Mouse (Mus musculus) lung, embryonic 15.5 days (tissue): Measurements from ENCODE around the gene Col1a2. TPM values are rescaled to one million over a fixed set of nuclear protein-coding genes. Genes with fewer than 3 reads are reported as not detected.

Source experiments
- ATAC-seq: fragments of 200-750 bp; cut with Nextera tagmentation; 2 replicates; pipeline ENCODE4 v1.8.0; 2017; ENCODE audit warnings: moderate number of reproducible peaks, borderline replicate concordance; ENCODE audit not compliant: low FRiP score, low TSS enrichment; ENCODE audit errors: extremely low read depth
- H3K27ac ChIP-seq: fragments of 300-500 bp; sonication (generic); 2 replicates; pipeline ENCODE4 v1.5.1; 2015; ENCODE audit warnings: moderate library complexity, mild to moderate bottlenecking, inconsistent platforms
- H3K27me3 ChIP-seq: fragments of 300-500 bp; sonication (generic); 2 replicates; pipeline ENCODE4 v1.6.1; 2015; ENCODE audit warnings: inconsistent platforms
- H3K36me3 ChIP-seq: fragments of 300-500 bp; sonication (generic); 2 replicates; pipeline ENCODE4 v1.6.1; 2015; ENCODE audit warnings: inconsistent platforms
- H3K4me1 ChIP-seq: fragments of 300-500 bp; sonication (generic); 2 replicates; pipeline ENCODE4 v1.6.1; 2015; ENCODE audit warnings: inconsistent platforms
- H3K4me2 ChIP-seq: fragments of 300-500 bp; sonication (generic); 2 replicates; pipeline ENCODE4 v1.6.1; 2015; ENCODE audit warnings: inconsistent platforms, mild to moderate bottlenecking, moderate library complexity
- H3K4me3 ChIP-seq: fragments of 300-500 bp; sonication (generic); 2 replicates; pipeline ENCODE4 v1.5.1; 2015; ENCODE audit warnings: mild to moderate bottlenecking, inconsistent platforms
- H3K9ac ChIP-seq: fragments of 300-500 bp; sonication (generic); 2 replicates; pipeline ENCODE4 v1.6.1; 2015; ENCODE audit warnings: inconsistent platforms
- H3K9me3 ChIP-seq: fragments of 300-500 bp; sonication (generic); 2 replicates; pipeline ENCODE4 v1.6.1; 2016; ENCODE audit warnings: inconsistent platforms
- WGBS: fragments of 180-500 bp; shearing (Covaris S2); methylation state at CpG from one replicate; pipeline ENCODE4 v1.1.7; 2015; 5-methylcytosine and 5-hydroxymethylcytosine counted together
- polyA plus RNA-seq: library from polyadenylated mRNA; unstranded; fragments of >200 nt; fragmentation: Nextera tagmentation; extraction: Ambion mirVana; gene quantifications from 2 replicates; pipeline ENCODE4 v1.2.1, GENCODE M21; 2015

Col1a2 gene
- polyA plus RNA-seq, 1 experiment from 2014 or later = 742 TPM

DNA sequence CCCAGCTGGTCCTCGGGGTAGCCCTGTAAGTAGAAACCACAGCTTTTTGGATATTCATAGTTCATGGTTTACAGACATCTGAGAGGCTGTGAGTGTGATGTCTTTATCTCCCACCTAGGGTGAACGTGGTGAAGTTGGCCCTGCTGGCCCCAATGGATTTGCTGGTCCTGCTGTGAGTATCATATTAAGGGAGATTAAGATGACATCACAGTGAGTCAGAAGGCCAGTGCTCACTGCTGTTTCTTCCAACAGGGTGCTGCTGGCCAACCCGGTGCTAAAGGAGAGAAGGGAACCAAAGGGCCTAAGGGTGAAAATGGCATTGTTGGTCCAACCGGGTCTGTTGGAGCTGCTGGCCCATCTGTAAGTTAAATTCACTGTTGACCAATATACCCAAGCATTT, 26.4 kb downstream of the Col1a2 start:
- Histone ChIP-seq H3K4me2 (no peak overlapping the region), H3K4me1 (no peaks in the 10 kb centered on the region), H3K9me3 (no peaks in the 10 kb centered on the region), H3K9ac (no peak overlapping the region), H3K27me3 (no peaks in the 10 kb centered on the region), H3K27ac (no peak overlapping the region), H3K36me3 (peaks cover 83% of the 10 kb centered on the region), H3K4me3 (no peak overlapping the region)
- ATAC-seq = no peak
- WGBS = 72% methylated on average over 4 of the region's 4 CpGs

DNA sequence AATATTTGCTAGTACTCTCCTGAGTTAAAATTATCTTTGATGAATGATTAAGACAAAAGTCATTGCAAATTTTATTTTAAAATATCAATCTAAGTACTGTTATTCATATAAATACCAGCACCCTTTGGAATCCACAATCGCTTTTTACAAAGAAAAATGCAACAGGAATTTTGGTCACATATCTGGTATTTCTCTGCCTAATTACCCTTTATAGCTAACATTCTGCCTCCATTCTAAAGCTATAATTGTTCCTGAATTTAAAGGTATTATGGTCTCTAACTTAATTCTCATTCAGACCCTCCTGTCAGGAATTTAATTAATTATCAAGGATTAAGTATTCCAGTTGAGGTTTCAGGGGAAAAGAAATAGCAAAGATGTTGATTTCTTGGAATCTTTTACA, 28.3 kb downstream of the Col1a2 start:
- WGBS = 90% methylated on average over 1 of the region's 1 CpGs
- H3K9me3 ChIP-seq = no peaks in the 10 kb centered on the region
- no peak overlapping the region for H3K9ac ChIP-seq
- no peak overlapping the region for H3K4me3 ChIP-seq
- peaks cover 89% of the 10 kb centered on the region for H3K36me3 ChIP-seq
- H3K27ac ChIP-seq = no peak overlapping the region
- H3K4me1 ChIP-seq = no peaks in the 10 kb centered on the region
- no peak for ATAC-seq
- H3K4me2 ChIP-seq = no peak overlapping the region
- no peaks in the 10 kb centered on the region for H3K27me3 ChIP-seq

- Histone ChIP-seq H3K4me3 (no peak overlapping the region), H3K27me3 (no peaks in the 10 kb centered on the region), H3K9ac (no peak overlapping the region), H3K27ac (no peak overlapping the region), H3K4me1 (no peaks in the 10 kb centered on the region), H3K36me3 (peaks cover 90% of the 10 kb centered on the region), H3K9me3 (no peaks in the 10 kb centered on the region), H3K4me2 (no peak overlapping the region)
- no peak for ATAC-seq
- 81% methylated on average over 8 of the region's 8 CpGs for WGBS
Measured at GRCm38 (mm10) chr6:4534462-4535079, 30.0 kb downstream of the Col1a2 start.

DNA sequence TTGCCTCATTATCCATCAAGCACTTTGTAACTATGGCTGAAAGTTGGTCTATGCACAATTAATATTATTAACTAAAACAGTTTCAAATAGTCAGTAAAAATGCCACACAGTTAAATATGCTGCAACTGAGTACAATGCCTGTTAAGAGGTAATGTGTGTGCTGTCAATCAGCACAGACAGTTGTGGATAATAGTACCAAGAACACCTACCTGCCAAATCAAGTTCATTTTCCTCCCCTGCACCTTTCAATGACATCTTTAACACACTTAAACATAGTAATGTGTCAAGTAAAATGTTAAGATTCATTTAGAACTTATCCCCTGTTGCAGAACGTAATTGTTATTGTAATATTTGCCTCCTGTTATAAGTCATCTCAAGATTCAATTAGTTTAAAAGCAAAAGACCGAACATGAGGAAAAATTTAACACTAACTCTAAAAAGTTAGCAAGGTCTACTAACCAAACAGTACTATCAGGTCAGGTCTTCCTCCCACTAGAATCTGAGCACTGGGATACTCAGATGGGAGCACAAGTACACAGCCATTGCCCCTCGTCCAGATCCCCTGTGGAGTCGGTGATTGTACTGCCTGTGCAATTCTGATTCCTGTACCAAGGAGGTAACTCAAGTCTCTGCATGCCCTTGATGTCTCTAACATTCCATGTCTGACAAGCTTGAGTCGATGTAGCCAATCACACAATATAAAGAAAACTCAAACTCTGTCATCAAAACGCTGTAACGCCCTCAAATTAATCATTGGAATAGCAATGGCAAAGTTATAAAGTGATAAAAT, 37.5 kb downstream of the Col1a2 start:
- Histone ChIP-seq H3K27me3 (no peaks in the 10 kb centered on the region), H3K4me1 (no peaks in the 10 kb centered on the region), H3K4me2 (no peak overlapping the region), H3K9me3 (no peaks in the 10 kb centered on the region), H3K36me3 (peaks cover 32% of the 10 kb centered on the region), H3K9ac (no peak overlapping the region), H3K4me3 (no peak overlapping the region), H3K27ac (no peak overlapping the region)
- ATAC-seq = no peak
- 83% methylated on average over 7 of the region's 7 CpGs for WGBS

DNA sequence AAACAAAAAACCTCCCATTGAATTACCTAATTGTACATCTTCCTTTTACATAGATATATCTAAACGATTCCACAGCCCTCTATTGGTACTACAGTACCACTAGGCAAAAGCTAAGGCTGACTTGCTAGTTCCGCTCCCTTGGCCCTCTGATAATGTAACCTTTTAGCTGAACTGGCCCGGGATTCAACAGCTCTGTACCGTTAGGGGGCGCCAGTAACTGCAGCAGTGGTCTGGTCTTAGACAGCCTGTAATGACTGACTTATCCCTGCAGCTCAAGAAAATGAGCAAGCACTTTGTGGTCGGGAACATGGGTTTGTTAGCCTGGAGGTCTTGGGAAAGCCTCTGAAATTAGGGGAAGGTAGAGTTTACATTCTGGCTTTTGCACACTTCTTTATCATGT, 39.9 kb downstream of the Col1a2 start:
- no peak for ATAC-seq
- peaks cover 8% of the 10 kb centered on the region for H3K36me3 ChIP-seq
- WGBS = 51% methylated on average over 6 of the region's 6 CpGs

GRCm38 (mm10) chr6:4545727-4546126, 41.1 kb downstream of the Col1a2 start:
- H3K36me3 ChIP-seq = peaks cover 2% of the 10 kb centered on the region; the same call in 1 of the 2 replicates
- ATAC-seq = no peak
- H3K9me3 ChIP-seq = no peaks in the 10 kb centered on the region
- peak overlapping the region; percentile 28; the same call in 1 of the 2 replicates for H3K4me2 ChIP-seq
- no peak overlapping the region for H3K9ac ChIP-seq
- no peak overlapping the region for H3K4me3 ChIP-seq
- 25% methylated on average over 8 of the region's 8 CpGs for whole genome bisulfite sequencing
- no peaks in the 10 kb centered on the region for H3K27me3 ChIP-seq
- H3K4me1 ChIP-seq = no peaks in the 10 kb centered on the region
- H3K27ac ChIP-seq = no peak overlapping the region

More for the DNA sequence above, 39.9 kb downstream of the Col1a2 start:
- Histone ChIP-seq H3K4me2 (no peak overlapping the region), H3K27ac (no peak overlapping the region), H3K9me3 (no peaks in the 10 kb centered on the region), H3K4me1 (no peaks in the 10 kb centered on the region), H3K9ac (no peak overlapping the region), H3K4me3 (no peak overlapping the region), H3K27me3 (no peaks in the 10 kb centered on the region)

GRCm38 (mm10) chr6:4548894-4549293, 44.3 kb downstream of the Col1a2 start:
- no peak for ATAC-seq
- WGBS = 57% methylated on average over 4 of the region's 4 CpGs
- no peak overlapping the region for H3K4me3 ChIP-seq
- H3K27me3 ChIP-seq = no peaks in the 10 kb centered on the region
- H3K4me1 ChIP-seq = no peaks in the 10 kb centered on the region
- H3K36me3 ChIP-seq = no peaks in the 10 kb centered on the region
- no peaks in the 10 kb centered on the region for H3K9me3 ChIP-seq
- no peak overlapping the region for H3K4me2 ChIP-seq
- H3K9ac ChIP-seq = no peak overlapping the region
- H3K27ac ChIP-seq = no peak overlapping the region

DNA sequence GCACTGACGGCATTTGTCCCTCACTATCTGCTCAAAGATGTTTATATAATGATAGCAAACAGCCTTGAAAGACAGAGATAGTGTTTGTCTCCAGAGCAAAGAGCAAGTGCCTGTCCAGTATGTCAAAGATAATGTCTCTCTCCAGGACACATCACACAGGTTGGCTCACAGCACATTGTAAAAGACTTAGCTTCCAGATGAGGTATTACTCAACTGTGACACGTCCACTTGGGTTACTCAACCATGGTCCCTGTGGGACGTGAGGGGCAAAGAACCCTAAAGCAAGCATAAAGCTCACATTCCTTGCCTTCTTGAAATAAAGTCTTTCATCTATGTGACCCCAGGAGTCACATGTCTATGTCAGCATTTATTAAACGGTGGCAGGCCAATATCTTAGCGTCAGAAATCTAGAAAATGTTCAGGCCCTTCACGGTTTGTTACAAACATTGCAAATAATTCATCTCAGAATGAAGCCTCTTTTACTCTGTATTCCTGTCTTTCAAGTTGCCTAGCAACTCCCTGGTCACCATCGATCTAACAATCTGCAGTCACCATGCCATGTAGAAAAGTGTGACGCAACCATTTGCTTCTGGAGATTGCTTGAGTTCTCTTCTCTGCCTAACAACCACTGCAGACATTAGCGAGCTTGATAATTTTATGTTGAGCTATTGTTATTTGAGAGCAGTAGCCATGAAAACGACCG, 45.4 kb downstream of the Col1a2 start:
- 43% methylated on average over 11 of the region's 11 CpGs for WGBS
- H3K9me3 ChIP-seq = no peaks in the 10 kb centered on the region
- H3K9ac ChIP-seq = no peak overlapping the region
- H3K27me3 ChIP-seq = no peaks in the 10 kb centered on the region
- ATAC-seq = no peak
- H3K4me3 ChIP-seq = no peak overlapping the region
- no peaks in the 10 kb centered on the region for H3K36me3 ChIP-seq
- H3K4me2 ChIP-seq = no peak overlapping the region
- no peaks in the 10 kb centered on the region for H3K4me1 ChIP-seq
- no peak overlapping the region for H3K27ac ChIP-seq

- no peaks in the 10 kb centered on the region for H3K27me3 ChIP-seq
- no peaks in the 10 kb centered on the region for H3K4me1 ChIP-seq
- H3K36me3 ChIP-seq = no peaks in the 10 kb centered on the region
- no peak for ATAC-seq
- WGBS = 85% methylated on average over 1 of the region's 1 CpGs
- H3K27ac ChIP-seq = no peak overlapping the region
- no peak overlapping the region for H3K4me3 ChIP-seq
- H3K9ac ChIP-seq = no peak overlapping the region
- no peak overlapping the region for H3K4me2 ChIP-seq
- H3K9me3 ChIP-seq = no peaks in the 10 kb centered on the region
Measured at GRCm38 (mm10) chr6:4550549-4550915, 45.9 kb downstream of the Col1a2 start.

GRCm38 (mm10) chr6:4555366-4555765, 50.8 kb downstream of the Col1a2 start:
- Histone ChIP-seq H3K9me3 (no peaks in the 10 kb centered on the region), H3K4me3 (no peak overlapping the region), H3K27ac (no peak overlapping the region), H3K27me3 (no peaks in the 10 kb centered on the region), H3K4me2 (no peak overlapping the region), H3K4me1 (peaks cover 7% of the 10 kb centered on the region; the same call in 1 of the 2 replicates), H3K9ac (no peak overlapping the region), H3K36me3 (no peaks in the 10 kb centered on the region)
- 64% methylated on average over 6 of the region's 6 CpGs for WGBS
- ATAC-seq = no peak

DNA sequence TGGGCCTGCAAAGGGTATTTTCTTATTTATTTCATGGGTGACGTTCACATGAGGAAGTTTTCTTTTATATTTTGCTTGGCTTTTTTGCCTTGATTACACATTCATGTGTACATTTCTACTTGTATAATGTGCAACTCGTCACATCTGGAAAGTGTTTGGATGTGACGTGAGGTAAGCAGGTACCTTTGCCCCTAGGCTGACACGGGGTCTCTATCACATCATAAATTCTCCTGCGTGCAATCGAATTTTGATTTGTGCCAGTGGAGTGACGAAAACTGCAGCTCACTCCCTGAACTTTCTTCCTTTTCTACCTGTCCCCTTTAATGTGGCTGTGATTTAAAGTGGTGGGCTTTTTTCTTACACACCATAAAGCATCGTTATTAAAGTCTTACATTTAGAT, 52.5 kb downstream of the Col1a2 start:
- Histone ChIP-seq H3K4me2 (no peak overlapping the region), H3K27ac (no peak overlapping the region), H3K4me1 (peaks cover 20% of the 10 kb centered on the region), H3K36me3 (no peaks in the 10 kb centered on the region), H3K27me3 (no peaks in the 10 kb centered on the region), H3K9me3 (no peaks in the 10 kb centered on the region), H3K4me3 (no peak overlapping the region), H3K9ac (no peak overlapping the region)
- no peak for ATAC-seq
- 63% methylated on average over 8 of the region's 8 CpGs for WGBS

- Histone ChIP-seq H3K9me3 (no peaks in the 10 kb centered on the region), H3K9ac (no peak overlapping the region), H3K27me3 (no peaks in the 10 kb centered on the region), H3K27ac (no peak overlapping the region), H3K4me3 (no peak overlapping the region), H3K4me1 (peaks cover 21% of the 10 kb centered on the region), H3K36me3 (no peaks in the 10 kb centered on the region), H3K4me2 (peak overlapping the region; percentile 26; the same call in 1 of the 2 replicates)
- peak; percentile 53 for ATAC-seq
- 13% methylated on average over 7 of the region's 7 CpGs for WGBS
Measured at GRCm38 (mm10) chr6:4557678-4558077, 53.1 kb downstream of the Col1a2 start.
